Mouse (Mus musculus): Measurements from ENCODE around the gene Sec16b. TPM values are rescaled to one million over a fixed set of nuclear protein-coding genes. Genes with fewer than 3 reads are reported as not detected.
A peak's percentile ranks its signal among the peaks of the same experiment; 100 is the strongest.

Sec16b gene
- total and polyA plus RNA-seq, 3 experiments, result 0.11 to 2.8 TPM; not detected in 1

GRCm38 (mm10) chr1:157526625-157527024 lies 20.1 kb downstream of the Sec16b start:
- ATAC-seq (ENCODE audit: extremely low read depth, insufficient number of reproducible peaks, low FRiP score, poor library complexity, severe bottlenecking) (no peak), DNase-seq (ENCODE audit: low spot score) (no peak)
- Histone ChIP-seq H3K4me1 (ENCODE audit: insufficient read depth, low read depth, low read length) (peaks cover 27% of the 10 kb centered on the region), H3K9me3 (replicated peaks) (peaks cover 18% of the 10 kb centered on the region), H3K27me3 (ENCODE audit: insufficient read depth, low read length) (no peaks in the 10 kb centered on the region), H3K4me3 (ENCODE audit: low read depth, low read length) (no peak overlapping the region), H3K36me3 (replicated peaks) (no peaks in the 10 kb centered on the region)
- no peak for TF ChIP-seq GATA1 (IDR thresholded peaks at IDR 0.05; ENCODE audit: borderline replicate concordance, low read length)
- TF ChIP-seq POLR2AphosphoS5 (IDR thresholded peaks at IDR 0.05; ENCODE audit: insufficient replicate concordance, low read depth, low read length), result no peak
- no peak for TF ChIP-seq TAL1 (conservative IDR thresholded peaks at IDR 0.05; ENCODE audit: low read depth, low read length)
- TF ChIP-seq GATA2 (IDR thresholded peaks at IDR 0.05; ENCODE audit: borderline replicate concordance, low read depth, low read length), result no peak
- TF ChIP-seq CTCF (IDR thresholded peaks at IDR 0.05; ENCODE audit: low read depth, low read length), result no peak

- no peak for ATAC-seq (ENCODE audit: extremely low read depth, insufficient number of reproducible peaks, low FRiP score, poor library complexity, severe bottlenecking)
- no peak for TF ChIP-seq CTCF (IDR thresholded peaks at IDR 0.05; ENCODE audit: low read depth, low read length)
- no peak for TF ChIP-seq GATA1 (IDR thresholded peaks at IDR 0.05; ENCODE audit: borderline replicate concordance, low read length)
- no peak for TF ChIP-seq POLR2AphosphoS5 (IDR thresholded peaks at IDR 0.05; ENCODE audit: insufficient replicate concordance, low read depth, low read length)
- no peak for TF ChIP-seq GATA2 (IDR thresholded peaks at IDR 0.05; ENCODE audit: borderline replicate concordance, low read depth, low read length)
- TF ChIP-seq TAL1 (conservative IDR thresholded peaks at IDR 0.05; ENCODE audit: low read depth, low read length), result no peak
- peaks cover 27% of the 10 kb centered on the region for H3K4me1 ChIP-seq (ENCODE audit: insufficient read depth, low read depth, low read length)
Measured at GRCm38 (mm10) chr1:157532826-157533460, 26.4 kb downstream of the Sec16b start.

GRCm38 (mm10) chr1:157535571-157535970 lies 29.0 kb downstream of the Sec16b start:
- DNase-seq (ENCODE audit: low spot score) (no peak), ATAC-seq (ENCODE audit: extremely low read depth, insufficient number of reproducible peaks, low FRiP score, poor library complexity, severe bottlenecking) (no peak)
- H3K9me3 ChIP-seq (replicated peaks), result peaks cover 8% of the 10 kb centered on the region
- H3K27me3 ChIP-seq (ENCODE audit: insufficient read depth, low read length), result no peaks in the 10 kb centered on the region
- H3K4me3 ChIP-seq (ENCODE audit: low read depth, low read length), result no peak overlapping the region
- TF ChIP-seq CTCF (IDR thresholded peaks at IDR 0.05; ENCODE audit: low read depth, low read length), result no peak
- TF ChIP-seq TAL1 (conservative IDR thresholded peaks at IDR 0.05; ENCODE audit: low read depth, low read length), result no peak
- no peak for TF ChIP-seq GATA2 (IDR thresholded peaks at IDR 0.05; ENCODE audit: borderline replicate concordance, low read depth, low read length)
- TF ChIP-seq GATA1 (IDR thresholded peaks at IDR 0.05; ENCODE audit: borderline replicate concordance, low read length), result no peak
- TF ChIP-seq POLR2AphosphoS5 (IDR thresholded peaks at IDR 0.05; ENCODE audit: insufficient replicate concordance, low read depth, low read length), result no peak
- H3K4me1 ChIP-seq (ENCODE audit: insufficient read depth, low read depth, low read length), result peaks cover 24% of the 10 kb centered on the region
- no peaks in the 10 kb centered on the region for H3K36me3 ChIP-seq (replicated peaks)

More at GRCm38 (mm10) chr1:157532826-157533460, 26.4 kb downstream of the Sec16b start:
- peak; percentile 11 for DNase-seq (ENCODE audit: low spot score)
- H3K9me3 ChIP-seq (replicated peaks), result peaks cover 10% of the 10 kb centered on the region
- H3K4me3 ChIP-seq (ENCODE audit: low read depth, low read length), result no peak overlapping the region
- no peaks in the 10 kb centered on the region for H3K27me3 ChIP-seq (ENCODE audit: insufficient read depth, low read length)
- no peaks in the 10 kb centered on the region for H3K36me3 ChIP-seq (replicated peaks)

GRCm38 (mm10) chr1:157536471-157536870 lies 29.9 kb downstream of the Sec16b start:
- Histone ChIP-seq H3K9me3 (replicated peaks) (peaks cover 8% of the 10 kb centered on the region), H3K4me3 (ENCODE audit: low read depth, low read length) (no peak overlapping the region), H3K36me3 (replicated peaks) (no peaks in the 10 kb centered on the region), H3K27me3 (ENCODE audit: insufficient read depth, low read length) (no peaks in the 10 kb centered on the region), H3K4me1 (ENCODE audit: insufficient read depth, low read depth, low read length) (peaks cover 24% of the 10 kb centered on the region)
- ATAC-seq (ENCODE audit: extremely low read depth, insufficient number of reproducible peaks, low FRiP score, poor library complexity, severe bottlenecking), result no peak
- no peak for TF ChIP-seq POLR2AphosphoS5 (IDR thresholded peaks at IDR 0.05; ENCODE audit: insufficient replicate concordance, low read depth, low read length)
- no peak for TF ChIP-seq TAL1 (conservative IDR thresholded peaks at IDR 0.05; ENCODE audit: low read depth, low read length)
- TF ChIP-seq GATA2 (IDR thresholded peaks at IDR 0.05; ENCODE audit: borderline replicate concordance, low read depth, low read length), result no peak
- peak; percentile 65 for TF ChIP-seq CTCF (IDR thresholded peaks at IDR 0.05; ENCODE audit: low read depth, low read length)
- no peak for TF ChIP-seq GATA1 (IDR thresholded peaks at IDR 0.05; ENCODE audit: borderline replicate concordance, low read length)
- DNase-seq (ENCODE audit: low spot score), result no peak

- Histone ChIP-seq H3K27me3 (ENCODE audit: insufficient read depth, low read length) (no peaks in the 10 kb centered on the region), H3K9me3 (replicated peaks) (peaks cover 8% of the 10 kb centered on the region), H3K36me3 (replicated peaks) (no peaks in the 10 kb centered on the region), H3K4me1 (ENCODE audit: insufficient read depth, low read depth, low read length) (peaks cover 24% of the 10 kb centered on the region), H3K4me3 (ENCODE audit: low read depth, low read length) (no peak overlapping the region)
- TF ChIP-seq TAL1 (conservative IDR thresholded peaks at IDR 0.05; ENCODE audit: low read depth, low read length) (no peak), CTCF (IDR thresholded peaks at IDR 0.05; ENCODE audit: low read depth, low read length) (0 out of 2 replicates have a peak, but pooled peaks have one; percentile 28)
- ATAC-seq (ENCODE audit: extremely low read depth, insufficient number of reproducible peaks, low FRiP score, poor library complexity, severe bottlenecking) (no peak), DNase-seq (ENCODE audit: low spot score) (no peak)
Measured at GRCm38 (mm10) chr1:157537636-157538035, 31.1 kb downstream of the Sec16b start.

GRCm38 (mm10) chr1:157545056-157545455 lies 38.5 kb downstream of the Sec16b start:
- peaks cover 16% of the 10 kb centered on the region for H3K9me3 ChIP-seq (replicated peaks)
- no peak overlapping the region for H3K4me3 ChIP-seq (ENCODE audit: low read depth, low read length)
- DNase-seq (ENCODE audit: low spot score) (no peak), ATAC-seq (ENCODE audit: extremely low read depth, insufficient number of reproducible peaks, low FRiP score, poor library complexity, severe bottlenecking) (no peak)
- no peaks in the 10 kb centered on the region for H3K36me3 ChIP-seq (replicated peaks)
- TF ChIP-seq TAL1 (conservative IDR thresholded peaks at IDR 0.05; ENCODE audit: low read depth, low read length) (no peak), GATA2 (IDR thresholded peaks at IDR 0.05; ENCODE audit: borderline replicate concordance, low read depth, low read length) (no peak), GATA1 (IDR thresholded peaks at IDR 0.05; ENCODE audit: borderline replicate concordance, low read length) (no peak), POLR2AphosphoS5 (IDR thresholded peaks at IDR 0.05; ENCODE audit: insufficient replicate concordance, low read depth, low read length) (no peak), CTCF (IDR thresholded peaks at IDR 0.05; ENCODE audit: low read depth, low read length) (no peak)
- H3K27me3 ChIP-seq (ENCODE audit: insufficient read depth, low read length), result peaks cover 7% of the 10 kb centered on the region
- 0 out of 2 replicates have a peak, but pooled peaks cover 4% of the 10 kb centered on the region for H3K4me1 ChIP-seq (ENCODE audit: insufficient read depth, low read depth, low read length)

Measured in G1E (cell line).